Mouse (Mus musculus) liver, embryonic 14.5 days (tissue): Measurements from ENCODE around the gene Nav1. TPM values are rescaled to one million over a fixed set of nuclear protein-coding genes. Genes with fewer than 3 reads are reported as not detected.

Source experiments
- ATAC-seq: fragments of 200-750 bp; cut with Nextera tagmentation; 2 replicates; pipeline ENCODE4 v1.8.0; 2017; ENCODE audit warnings: moderate number of reproducible peaks, mild to moderate bottlenecking, moderate library complexity; ENCODE audit not compliant: insufficient read depth
- DNase-seq, 3 experiments: peaks; one replicate each; pipeline ENCODE4 v3.0.0-alpha.2; 2012 to 2013; ENCODE audit warnings: low read depth in 3 of 3, low spot score in 3 of 3
- H3K27ac ChIP-seq: fragments of 300-500 bp; sonication (generic); 2 replicates; pipeline ENCODE4 v1.5.1; 2014; ENCODE audit warnings: moderate library complexity, mild to moderate bottlenecking, control low read depth, inconsistent platforms
- H3K27me3 ChIP-seq: fragments of 300-500 bp; sonication (generic); 2 replicates; pipeline ENCODE4 v1.6.1; 2014; ENCODE audit warnings: mild to moderate bottlenecking, low read length, moderate library complexity; ENCODE audit not compliant: control insufficient read depth, insufficient read depth
- H3K36me3 ChIP-seq: fragments of 300-500 bp; sonication (generic); replicated peaks from 2 replicates; pipeline ENCODE4 v1.6.1; 2014; ENCODE audit warnings: low read depth; ENCODE audit not compliant: control insufficient read depth, insufficient read depth
- H3K4me1 ChIP-seq, 2 experiments: fragments of 200-500 bp in 1 of 2; fragments of 300-500 bp in 1 of 2; sonication (generic) in 1 of 2; replicated peaks; 2 replicates each; pipeline ENCODE4 v1.6.1; 2012 to 2014; ENCODE audit warnings: antibody characterized with exemption in 1 of 2, inconsistent platforms in 1 of 2, low read length in 1 of 2; ENCODE audit not compliant: control insufficient read depth in 2 of 2, insufficient read depth in 2 of 2
- H3K4me2 ChIP-seq: fragments of 300-500 bp; sonication (generic); 2 replicates; pipeline ENCODE4 v1.6.1; 2014; ENCODE audit warnings: low read depth, mild to moderate bottlenecking, control low read depth, moderate library complexity
- H3K4me3 ChIP-seq, 2 experiments: fragments of 200-500 bp in 1 of 2; fragments of 300-500 bp in 1 of 2; sonication (generic) in 1 of 2; 2 replicates each; pipeline ENCODE4 v1.5.1; 2012 to 2014; ENCODE audit warnings: low read depth in 2 of 2, low read length in 2 of 2, mild to moderate bottlenecking in 2 of 2, control low read depth in 1 of 2, inconsistent platforms in 1 of 2, moderate library complexity in 1 of 2; ENCODE audit not compliant: insufficient read depth in 1 of 2
- H3K9ac ChIP-seq: fragments of 300-500 bp; sonication (generic); replicated peaks from 2 replicates; pipeline ENCODE4 v1.6.1; 2014; ENCODE audit warnings: mild to moderate bottlenecking, control low read depth, moderate library complexity
- H3K9me3 ChIP-seq: fragments of 300-500 bp; sonication (generic); 2 replicates; pipeline ENCODE4 v1.6.1; 2016; ENCODE audit warnings: low read length, mixed read lengths; ENCODE audit not compliant: control insufficient read depth
- CTCF ChIP-seq: IDR thresholded peaks from 2 replicates; pipeline ENCODE4 v1.5.1; 2016; ENCODE audit warnings: antibody characterized with exemption, low read depth, control low read depth
- EP300 ChIP-seq: IDR thresholded peaks from 2 replicates; pipeline ENCODE4 v1.6.1; 2016; ENCODE audit warnings: antibody characterized with exemption, low read depth
- WGBS: fragments of 180-500 bp; shearing (Covaris S2); extraction: QIAGEN DNeasy Blood & Tissue Kit; methylation state at CpG from one replicate; pipeline ENCODE4 v1.1.7; 2014; ENCODE audit not compliant: insufficient replicate concordance; 5-methylcytosine and 5-hydroxymethylcytosine counted together
- polyA plus RNA-seq, 2 experiments: library from polyadenylated mRNA; depleted of rRNA in 1 of 2; stranded (reverse) in 1 of 2; unstranded in 1 of 2; fragments of >200 nt; fragmentation: Nextera tagmentation in 1 of 2; extraction: Ambion mirVana in 1 of 2; gene quantifications; 2 replicates each; pipeline versions ENCODE4 v1.2.1 to v1.2.3; 2012 to 2014

The Nav1 gene
- polyA plus RNA-seq, 2 experiments = 1.0 to 1.5 TPM

GRCm38 (mm10) chr1:135536326-135536725 lies 70.8 kb downstream of the Nav1 start:
- no peak overlapping the region for H3K27ac ChIP-seq
- ATAC-seq (no peak), DNase-seq (no peak)
- TF ChIP-seq CTCF (no peak), EP300 (no peak)
- no peak overlapping the region for H3K9ac ChIP-seq
- 46% methylated on average over 2 of the region's 2 CpGs for WGBS
- no peak overlapping the region for H3K4me3 ChIP-seq
- no peaks in the 10 kb centered on the region for H3K4me1 ChIP-seq
- no peaks in the 10 kb centered on the region for H3K27me3 ChIP-seq
- no peaks in the 10 kb centered on the region for H3K36me3 ChIP-seq
- H3K9me3 ChIP-seq = no peaks in the 10 kb centered on the region
- no peak overlapping the region for H3K4me2 ChIP-seq

GRCm38 (mm10) chr1:135535256-135535655 lies 71.8 kb downstream of the Nav1 start:
- no peaks in the 10 kb centered on the region for H3K9me3 ChIP-seq
- DNase-seq (no peak), ATAC-seq (no peak)
- WGBS = 36% methylated on average over 4 of the region's 4 CpGs
- no peak for TF ChIP-seq EP300
- TF ChIP-seq CTCF = no peak
- H3K27ac ChIP-seq = no peak overlapping the region
- H3K4me1 ChIP-seq = no peaks in the 10 kb centered on the region
- H3K36me3 ChIP-seq = no peaks in the 10 kb centered on the region
- H3K4me3 ChIP-seq = no peak overlapping the region
- no peak overlapping the region for H3K4me2 ChIP-seq
- H3K9ac ChIP-seq = no peak overlapping the region
- no peaks in the 10 kb centered on the region for H3K27me3 ChIP-seq

GRCm38 (mm10) chr1:135534782-135535181 lies 72.3 kb downstream of the Nav1 start:
- ATAC-seq (no peak), DNase-seq (no peak)
- H3K27ac ChIP-seq = no peak overlapping the region
- no peaks in the 10 kb centered on the region for H3K4me1 ChIP-seq
- H3K9me3 ChIP-seq = no peaks in the 10 kb centered on the region
- H3K27me3 ChIP-seq = no peaks in the 10 kb centered on the region
- TF ChIP-seq EP300 (no peak), CTCF (no peak)
- no peak overlapping the region for H3K9ac ChIP-seq
- H3K4me3 ChIP-seq = no peak overlapping the region
- no peaks in the 10 kb centered on the region for H3K36me3 ChIP-seq
- H3K4me2 ChIP-seq = no peak overlapping the region
- 40% methylated on average over 4 of the region's 4 CpGs for WGBS

DNA sequence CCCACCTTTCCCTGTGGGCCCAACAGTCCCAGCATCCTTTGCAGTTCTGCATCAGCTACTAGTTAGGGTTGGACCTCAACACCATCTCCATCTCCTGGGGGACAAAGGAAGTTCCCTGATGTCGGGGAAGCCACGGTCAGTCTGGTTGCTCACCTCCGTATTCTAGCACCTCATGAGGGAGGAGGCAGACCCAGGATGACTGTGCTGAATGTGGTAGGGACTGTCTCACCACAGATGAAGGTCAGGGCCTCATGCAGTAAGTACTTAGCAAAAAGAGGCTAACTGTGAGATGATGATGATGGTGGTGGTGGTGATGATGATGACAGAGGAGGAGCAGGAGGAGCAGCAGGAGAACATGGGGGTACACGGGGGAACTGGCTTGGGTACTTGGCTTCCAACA lies 73.0 kb downstream of the Nav1 start:
- WGBS = 65% methylated on average over 4 of the region's 4 CpGs
- H3K4me1 ChIP-seq = no peaks in the 10 kb centered on the region
- no peaks in the 10 kb centered on the region for H3K27me3 ChIP-seq
- H3K27ac ChIP-seq = no peak overlapping the region
- no peaks in the 10 kb centered on the region for H3K9me3 ChIP-seq
- no peak for DNase-seq
- no peak overlapping the region for H3K4me3 ChIP-seq
- no peak for ATAC-seq
- no peaks in the 10 kb centered on the region for H3K36me3 ChIP-seq
- TF ChIP-seq EP300 (no peak), CTCF (no peak)
- no peak overlapping the region for H3K4me2 ChIP-seq
- H3K9ac ChIP-seq = no peak overlapping the region

DNA sequence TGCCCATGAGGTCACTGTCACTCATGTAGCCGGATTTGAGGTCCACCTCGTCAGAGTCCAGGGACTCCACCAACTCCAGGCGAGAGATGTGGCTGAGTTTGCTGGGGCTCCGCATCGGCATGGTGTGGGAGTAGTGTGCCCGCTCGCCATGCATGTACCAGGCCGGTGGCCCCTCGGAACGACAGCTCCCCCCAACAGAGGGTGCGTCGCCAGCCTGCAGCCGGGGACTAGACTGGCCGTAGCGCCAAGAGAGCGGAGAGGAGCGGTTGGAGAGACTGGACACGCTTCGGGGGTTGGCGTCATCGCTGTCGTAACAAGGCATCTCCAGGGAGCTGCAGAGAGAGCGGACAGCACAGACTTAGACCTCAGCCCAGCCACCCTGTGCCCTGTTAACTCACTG lies 74.7 kb downstream of the Nav1 start:
- Histone ChIP-seq H3K4me2 (no peak overlapping the region), H3K36me3 (no peaks in the 10 kb centered on the region), H3K4me1 (no peaks in the 10 kb centered on the region), H3K9me3 (no peaks in the 10 kb centered on the region), H3K4me3 (no peak overlapping the region), H3K27me3 (no peaks in the 10 kb centered on the region), H3K9ac (no peak overlapping the region), H3K27ac (no peak overlapping the region)
- DNase-seq (no peak), ATAC-seq (no peak)
- 81% methylated on average over 23 of the region's 23 CpGs for WGBS
- no peak for TF ChIP-seq EP300
- TF ChIP-seq CTCF = no peak

GRCm38 (mm10) chr1:135531981-135532380 lies 75.1 kb downstream of the Nav1 start:
- Histone ChIP-seq H3K27ac (no peak overlapping the region), H3K4me3 (no peak overlapping the region), H3K9ac (no peak overlapping the region), H3K36me3 (no peaks in the 10 kb centered on the region), H3K27me3 (no peaks in the 10 kb centered on the region), H3K4me2 (no peak overlapping the region), H3K4me1 (no peaks in the 10 kb centered on the region), H3K9me3 (no peaks in the 10 kb centered on the region)
- DNase-seq (no peak), ATAC-seq (no peak)
- no peak for TF ChIP-seq CTCF
- WGBS = 74% methylated on average over 6 of the region's 6 CpGs
